ENCODE assay signal across 24 mouse cellular contexts in the genomic region with DNA sequence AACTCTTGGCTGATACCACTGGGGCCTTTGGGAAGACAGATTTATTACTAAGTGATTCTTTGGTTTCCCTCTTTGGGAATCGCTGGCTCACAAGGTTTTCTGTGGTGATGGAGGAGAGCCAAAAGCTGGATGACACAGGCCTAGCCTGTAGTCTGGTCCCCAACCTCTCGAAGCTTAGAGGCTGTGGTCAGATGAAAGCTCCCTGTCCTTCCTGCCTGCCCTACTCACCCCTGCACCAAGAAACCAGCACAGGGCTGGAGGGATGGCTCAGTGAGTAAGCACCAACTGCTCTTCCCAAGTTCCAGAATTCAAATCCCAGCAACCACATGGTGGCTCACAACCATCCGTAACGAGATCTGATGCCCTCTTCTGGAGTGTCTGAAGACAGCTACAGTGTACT. TPM values are rescaled to one million over a fixed set of nuclear protein-coding genes. Genes with fewer than 3 reads are reported as not detected.
A peak's percentile ranks its signal among the peaks of the same experiment; 100 is the strongest.
DNase-seq lines count a peak whose midpoint lies in the region; ATAC-seq and TF ChIP-seq lines count a peak whose summit lies in the region.
"Had no signal": no experiment of that assay in that cellular context is flagged by ENCODE, and none has a peak within 500 bp of the region (broad histone marks: within the 10 kb centered on the region; RNA-seq: fewer than 3 reads in every experiment).

No protein-coding gene starts in this region.

- peaks cover 3% of the 10 kb centered on the region; the same call in 1 of the 2 replicates for H3K36me3 ChIP-seq in forebrain, embryonic 14.5 days (ENCODE audit: control insufficient read depth, insufficient read depth, low read length)
- H3K36me3 ChIP-seq in forebrain, embryonic 11.5 days (ENCODE audit: control insufficient read depth, insufficient read depth, low read length) = no peaks in the 10 kb centered on the region
- no peaks in the 10 kb centered on the region for H3K36me3 ChIP-seq in midbrain, embryonic 11.5 days (ENCODE audit: control insufficient read depth, insufficient read depth, low read length)
- no peaks in the 10 kb centered on the region for H3K36me3 ChIP-seq in midbrain, embryonic 15.5 days (replicated peaks)
- peaks cover 2% of the 10 kb centered on the region; the same call in 1 of the 2 replicates for H3K36me3 ChIP-seq in ES-E14 (ENCODE audit: control insufficient read depth, insufficient read depth, low read length, poor library complexity, severe bottlenecking)
- no peaks in the 10 kb centered on the region for H3K36me3 ChIP-seq in forebrain, postnatal 0 days (ENCODE audit: insufficient read depth)
- H3K36me3 ChIP-seq: hindbrain, embryonic 12.5 days; neural tube, embryonic 13.5 days had no signal

- no peaks in the 10 kb centered on the region for H3K9me3 ChIP-seq in forebrain, embryonic 14.5 days (replicated peaks; ENCODE audit: control insufficient read depth, low read length)
- no peaks in the 10 kb centered on the region for H3K9me3 ChIP-seq in forebrain, embryonic 11.5 days (ENCODE audit: control insufficient read depth, low read length)
- no peaks in the 10 kb centered on the region for H3K9me3 ChIP-seq in midbrain, embryonic 11.5 days (ENCODE audit: control insufficient read depth, low read length)
- H3K9me3 ChIP-seq in midbrain, embryonic 15.5 days = no peaks in the 10 kb centered on the region
- no peaks in the 10 kb centered on the region for H3K9me3 ChIP-seq in ES-E14 (ENCODE audit: control insufficient read depth, insufficient read depth, low read depth, low read length)
- H3K9me3 ChIP-seq in forebrain, postnatal 0 days (ENCODE audit: low read length) = no peaks in the 10 kb centered on the region
- H3K9me3 ChIP-seq: hindbrain, embryonic 12.5 days; megakaryocyte, embryonic 14.5 days; neural tube, embryonic 13.5 days had no signal

- no peak for DNase-seq in forebrain, embryonic 14.5 days (ENCODE audit: low spot score)
- DNase-seq in forebrain, embryonic 11.5 days (ENCODE audit: low spot score) = no peak
- DNase-seq in midbrain, embryonic 11.5 days (ENCODE audit: low spot score, missing footprints) = peak; percentile 86
- DNase-seq in ES-E14 (ENCODE audit: low read depth, low spot score) = no peak
- no peak for DNase-seq in forebrain, postnatal 0 days
- DNase-seq in cerebellum, postnatal 4 days (ENCODE audit: low spot score in 2 of 2) = no peak
- DNase-seq: cerebellum, adult 2 months; cerebellum, postnatal 36 days; gastrocnemius, postnatal 36 days; heart, postnatal 14 days; kidney, adult 2 months; kidney, postnatal 14 days; left cerebral cortex, postnatal 4 days; lung, adult 2 months; spleen, adult 18-20 months; thymus, adult 18-20 months; thymus, postnatal 4 days had no signal

- WGBS in forebrain, embryonic 14.5 days = 78% methylated on average over 4 of the region's 4 CpGs
- 88% methylated on average over 4 of the region's 4 CpGs for WGBS in forebrain, embryonic 11.5 days
- WGBS in midbrain, embryonic 11.5 days = 88% methylated on average over 4 of the region's 4 CpGs
- 79% methylated on average over 4 of the region's 4 CpGs for WGBS in midbrain, embryonic 15.5 days
- WGBS in forebrain, postnatal 0 days = 61% methylated on average over 4 of the region's 4 CpGs

- TF ChIP-seq CTCF in forebrain, postnatal 0 days (IDR thresholded peaks at IDR 0.05; ENCODE audit: low read depth) = no peak

- no peak for ATAC-seq in forebrain, embryonic 14.5 days
- ATAC-seq in forebrain, embryonic 11.5 days (replicated peaks; ENCODE audit: low FRiP score) = no peak
- no peak for ATAC-seq in midbrain, embryonic 11.5 days (ENCODE audit: low FRiP score)
- no peak for ATAC-seq in midbrain, embryonic 15.5 days (replicated peaks)
- no peak for ATAC-seq in forebrain, postnatal 0 days
- ATAC-seq: inflammation-experienced regulatory T-cells, adult 6 months had no signal

- in situ Hi-C loops in ES-E14 (cut with MboI; ENCODE audit: low sequenced_read_pairs in 2 of 2, unreplicated experiment in 2 of 2) = no loop called here

- no peaks in the 10 kb centered on the region; the same call in 1 of the 2 replicates for H3K4me1 ChIP-seq in forebrain, embryonic 14.5 days (ENCODE audit: control insufficient read depth, insufficient read depth, low read length)
- H3K4me1 ChIP-seq in forebrain, embryonic 11.5 days (replicated peaks; ENCODE audit: control insufficient read depth, insufficient read depth, low read length) = no peaks in the 10 kb centered on the region
- no peaks in the 10 kb centered on the region for H3K4me1 ChIP-seq in midbrain, embryonic 11.5 days (ENCODE audit: control insufficient read depth, insufficient read depth, low read length)
- H3K4me1 ChIP-seq in midbrain, embryonic 15.5 days = peaks cover 7% of the 10 kb centered on the region
- peaks cover 0 to 8% of the 10 kb centered on the region in 2 experiments; a peak in 3 of 4 replicates for H3K4me1 ChIP-seq in ES-E14 (ENCODE audit: control insufficient read depth in 2 of 2, insufficient read depth in 2 of 2, low read length in 2 of 2, poor library complexity in 1 of 2)
- H3K4me1 ChIP-seq in forebrain, postnatal 0 days (ENCODE audit: insufficient read depth) = peaks cover 3% of the 10 kb centered on the region; the same call in 1 of the 2 replicates

- no peak overlapping the region for H3K9ac ChIP-seq in forebrain, embryonic 14.5 days (ENCODE audit: low read length)
- H3K9ac ChIP-seq in forebrain, embryonic 11.5 days (ENCODE audit: low read length) = no peak overlapping the region
- no peak overlapping the region for H3K9ac ChIP-seq in midbrain, embryonic 11.5 days (ENCODE audit: low read length)
- no peak overlapping the region for H3K9ac ChIP-seq in midbrain, embryonic 15.5 days
- peak overlapping the region; percentile 48; the same call in 1 of the 2 replicates for H3K9ac ChIP-seq in ES-E14 (ENCODE audit: insufficient read depth, low read depth, low read length, poor library complexity, severe bottlenecking)
- no peak overlapping the region for H3K9ac ChIP-seq in forebrain, postnatal 0 days
- H3K9ac ChIP-seq: hindbrain, embryonic 12.5 days; neural tube, embryonic 13.5 days had no signal

- H3K4me2 ChIP-seq in forebrain, embryonic 14.5 days (ENCODE audit: low read length) = no peak overlapping the region
- no peak overlapping the region for H3K4me2 ChIP-seq in forebrain, embryonic 11.5 days (ENCODE audit: low read depth, low read length, severe bottlenecking)
- no peak overlapping the region for H3K4me2 ChIP-seq in midbrain, embryonic 11.5 days
- H3K4me2 ChIP-seq in midbrain, embryonic 15.5 days = no peak overlapping the region
- H3K4me2 ChIP-seq in forebrain, postnatal 0 days (ENCODE audit: low read depth) = no peak overlapping the region
- H3K4me2 ChIP-seq: heart, embryonic 11.5 days; liver, embryonic 11.5 days; neural tube, embryonic 13.5 days had no signal

- 0 out of 2 replicates have a peak overlapping the region, but pooled peaks have one; percentile 33 for H3K27ac ChIP-seq in forebrain, embryonic 14.5 days (ENCODE audit: low read depth, low read length)
- H3K27ac ChIP-seq in forebrain, embryonic 11.5 days (ENCODE audit: low read depth, low read length) = no peak overlapping the region
- H3K27ac ChIP-seq in midbrain, embryonic 11.5 days (ENCODE audit: low read depth, low read length) = no peak overlapping the region
- H3K27ac ChIP-seq in midbrain, embryonic 15.5 days = no peak overlapping the region
- H3K27ac ChIP-seq in ES-E14 (ENCODE audit: insufficient read depth, low read depth, low read length, poor library complexity, severe bottlenecking) = no peak overlapping the region
- H3K27ac ChIP-seq in forebrain, postnatal 0 days (ENCODE audit: low read depth, low read length) = peak overlapping the region; percentile 24; the same call in 1 of the 2 replicates
- H3K27ac ChIP-seq: hindbrain, embryonic 12.5 days; neural tube, embryonic 13.5 days had no signal

- no peaks in the 10 kb centered on the region for H3K27me3 ChIP-seq in forebrain, embryonic 14.5 days (replicated peaks; ENCODE audit: control insufficient read depth, insufficient read depth, low read length)
- no peaks in the 10 kb centered on the region for H3K27me3 ChIP-seq in forebrain, embryonic 11.5 days (ENCODE audit: control insufficient read depth, insufficient read depth, low read length)
- no peaks in the 10 kb centered on the region for H3K27me3 ChIP-seq in midbrain, embryonic 11.5 days (ENCODE audit: control insufficient read depth, insufficient read depth, low read length)
- H3K27me3 ChIP-seq in midbrain, embryonic 15.5 days (replicated peaks) = no peaks in the 10 kb centered on the region
- no peaks in the 10 kb centered on the region for H3K27me3 ChIP-seq in forebrain, postnatal 0 days (ENCODE audit: insufficient read depth, low read length)
- H3K27me3 ChIP-seq: hindbrain, embryonic 12.5 days; megakaryocyte, embryonic 14.5 days; neural tube, embryonic 13.5 days had no signal

- no peak overlapping the region for H3K4me3 ChIP-seq in forebrain, embryonic 14.5 days (ENCODE audit: low read depth, low read length)
- H3K4me3 ChIP-seq in forebrain, embryonic 11.5 days (ENCODE audit: low read depth, low read length) = no peak overlapping the region
- H3K4me3 ChIP-seq in midbrain, embryonic 11.5 days (ENCODE audit: low read depth, low read length) = no peak overlapping the region
- no peak overlapping the region for H3K4me3 ChIP-seq in midbrain, embryonic 15.5 days
- H3K4me3 ChIP-seq in ES-E14 (ENCODE audit: insufficient read depth in 1 of 2, low read depth in 1 of 2, low read length in 2 of 2, poor library complexity in 1 of 2, severe bottlenecking in 1 of 2) = no peak overlapping the region
- no peak overlapping the region for H3K4me3 ChIP-seq in forebrain, postnatal 0 days (ENCODE audit: low read depth, low read length)
- H3K4me3 ChIP-seq: hindbrain, embryonic 12.5 days; neural tube, embryonic 13.5 days had no signal

RNA-seq across cellular contexts. Expression of a gene that starts 2.1 kb away (rescaled TPM):
- 34.0 and 34.1 TPM in 2 replicates for polyA plus RNA-seq in forebrain, embryonic 14.5 days (2014; fragmentation: Nextera tagmentation; extraction: Ambion mirVana)
- 23.3 and 23.7 TPM in 2 replicates for polyA plus RNA-seq in forebrain, embryonic 11.5 days (2014; fragmentation: Nextera tagmentation; extraction: Ambion mirVana)
- polyA plus RNA-seq in midbrain, embryonic 11.5 days (2014; fragmentation: Nextera tagmentation; extraction: Ambion mirVana) = 20.0 and 20.9 TPM in 2 replicates
- polyA plus RNA-seq in midbrain, embryonic 15.5 days (2015; fragmentation: Nextera tagmentation; extraction: Ambion mirVana) = 25.4 and 29.3 TPM in 2 replicates
- 24.0 and 28.0 TPM in 2 replicates for total RNA-seq in ES-E14 (2012; rRNA removed)
- total RNA-seq in forebrain, postnatal 0 days (2014; rRNA removed) = 55.0 and 55.9 TPM in 2 replicates
- 18.8 and 23.4 TPM in 2 replicates for polyA plus RNA-seq in forebrain, postnatal 0 days (2015; fragmentation: Nextera tagmentation; extraction: Ambion mirVana)

RNA-seq across cellular contexts. Expression of a gene that starts 20.1 kb away (rescaled TPM):
- 9.1 and 12.0 TPM in 2 replicates for polyA plus RNA-seq in forebrain, embryonic 14.5 days (2014; fragmentation: Nextera tagmentation; extraction: Ambion mirVana)
- 27.7 and 28.6 TPM in 2 replicates for polyA plus RNA-seq in forebrain, embryonic 11.5 days (2014; fragmentation: Nextera tagmentation; extraction: Ambion mirVana)
- 18.2 and 18.9 TPM in 2 replicates for polyA plus RNA-seq in midbrain, embryonic 11.5 days (2014; fragmentation: Nextera tagmentation; extraction: Ambion mirVana)
- 8.1 and 8.4 TPM in 2 replicates for polyA plus RNA-seq in midbrain, embryonic 15.5 days (2015; fragmentation: Nextera tagmentation; extraction: Ambion mirVana)
- 15.4 and 19.0 TPM in 2 replicates for total RNA-seq in ES-E14 (2012; rRNA removed)
- total RNA-seq in forebrain, postnatal 0 days (2014; rRNA removed) = 9.1 and 10.2 TPM in 2 replicates
- polyA plus RNA-seq in forebrain, postnatal 0 days (2015; fragmentation: Nextera tagmentation; extraction: Ambion mirVana) = 6.4 and 8.0 TPM in 2 replicates

RNA-seq across cellular contexts. Expression of a gene that starts 55.0 kb away (rescaled TPM):
- 9.0 and 10.0 TPM in 2 replicates for polyA plus RNA-seq in forebrain, embryonic 14.5 days (2014; fragmentation: Nextera tagmentation; extraction: Ambion mirVana)
- 31.3 and 34.5 TPM in 2 replicates for polyA plus RNA-seq in forebrain, embryonic 11.5 days (2014; fragmentation: Nextera tagmentation; extraction: Ambion mirVana)
- polyA plus RNA-seq in midbrain, embryonic 11.5 days (2014; fragmentation: Nextera tagmentation; extraction: Ambion mirVana) = 16.6 and 27.2 TPM in 2 replicates
- polyA plus RNA-seq in midbrain, embryonic 15.5 days (2015; fragmentation: Nextera tagmentation; extraction: Ambion mirVana) = 12.3 and 17.3 TPM in 2 replicates
- 18.2 and 19.6 TPM in 2 replicates for total RNA-seq in ES-E14 (2012; rRNA removed)
- 13.3 and 15.2 TPM in 2 replicates for total RNA-seq in forebrain, postnatal 0 days (2014; rRNA removed)
- polyA plus RNA-seq in forebrain, postnatal 0 days (2015; fragmentation: Nextera tagmentation; extraction: Ambion mirVana) = 7.1 and 11.6 TPM in 2 replicates

Comparison
In these comparisons a context has a peak if more than half of its experiments do, and no peak if none do; other contexts are left out.
1. H3K27ac ChIP-seq: peak in forebrain, embryonic 14.5 days (single experiment) and forebrain, postnatal 0 days (single experiment); none in forebrain, embryonic 11.5 days (single experiment), midbrain, embryonic 11.5 days (single experiment), midbrain, embryonic 15.5 days (single experiment) and ES-E14 (single experiment).